Mouse (Mus musculus) spleen, postnatal 10 days (tissue): ENCODE measurements at regions not wholly inside any gene's neighbourhood (a gene's known extent, or its start where the extent isn't known, plus 50 kb on each side); places are given as distances from the start of the nearest gene placed in this dataset.

Source experiments
- DNase-seq, 2 experiments: peaks; one replicate each; pipeline ENCODE4 v3.0.0; 2021 to 2022; ENCODE audit warnings: low spot score in 2 of 2

GRCm38 (mm10) chr2:173454741-173455140 is 67.6 kb upstream of the 1700021F07Rik start:
- DNase-seq: peak in 1 of 2 experiments; percentile 12

- DNase-seq: peak in 1 of 2 experiments; percentile 15
Observed at GRCm38 (mm10) chr2:173455216-173455615, 67.2 kb upstream of the 1700021F07Rik start.

- peak in 1 of 2 experiments; percentile 27 for DNase-seq
Observed at GRCm38 (mm10) chr2:173456083-173456482, 66.3 kb upstream of the 1700021F07Rik start.

DNA sequence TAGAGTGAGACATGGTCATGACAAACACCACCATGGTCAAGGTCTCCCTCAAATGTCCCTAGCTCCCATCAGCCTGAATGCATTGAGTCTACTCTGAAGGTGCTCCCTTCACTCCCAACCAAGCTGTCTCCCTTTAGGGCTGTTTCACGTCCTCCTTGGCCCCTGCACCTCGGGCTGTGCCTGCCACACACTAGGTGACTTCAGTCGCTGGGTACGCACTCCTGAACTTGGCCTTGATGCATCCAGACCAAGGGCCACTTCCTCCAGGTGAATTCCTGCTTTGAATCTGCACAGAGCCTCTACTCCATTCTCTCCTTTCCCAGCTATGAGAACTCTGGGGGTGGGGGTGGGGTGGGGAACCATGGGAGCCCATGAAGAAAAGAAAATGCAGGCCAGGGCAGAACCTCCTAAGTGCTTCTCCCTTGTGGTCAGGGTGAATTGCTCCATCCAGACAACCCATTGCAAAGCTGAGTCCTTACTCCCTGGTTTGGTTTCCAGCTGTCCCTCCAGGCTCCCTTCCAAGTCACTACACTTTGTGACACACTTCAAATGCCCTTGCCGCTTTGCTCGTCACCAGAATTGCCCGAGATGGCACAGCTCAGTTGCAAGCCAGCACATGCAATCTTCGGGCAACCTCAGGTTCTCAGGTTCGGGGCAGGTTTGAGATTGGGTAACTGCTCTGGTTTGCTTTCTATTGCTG is 65.3 kb upstream of the 1700021F07Rik start:
- DNase-seq: peak in 1 of 2 experiments; percentile 9

DNA sequence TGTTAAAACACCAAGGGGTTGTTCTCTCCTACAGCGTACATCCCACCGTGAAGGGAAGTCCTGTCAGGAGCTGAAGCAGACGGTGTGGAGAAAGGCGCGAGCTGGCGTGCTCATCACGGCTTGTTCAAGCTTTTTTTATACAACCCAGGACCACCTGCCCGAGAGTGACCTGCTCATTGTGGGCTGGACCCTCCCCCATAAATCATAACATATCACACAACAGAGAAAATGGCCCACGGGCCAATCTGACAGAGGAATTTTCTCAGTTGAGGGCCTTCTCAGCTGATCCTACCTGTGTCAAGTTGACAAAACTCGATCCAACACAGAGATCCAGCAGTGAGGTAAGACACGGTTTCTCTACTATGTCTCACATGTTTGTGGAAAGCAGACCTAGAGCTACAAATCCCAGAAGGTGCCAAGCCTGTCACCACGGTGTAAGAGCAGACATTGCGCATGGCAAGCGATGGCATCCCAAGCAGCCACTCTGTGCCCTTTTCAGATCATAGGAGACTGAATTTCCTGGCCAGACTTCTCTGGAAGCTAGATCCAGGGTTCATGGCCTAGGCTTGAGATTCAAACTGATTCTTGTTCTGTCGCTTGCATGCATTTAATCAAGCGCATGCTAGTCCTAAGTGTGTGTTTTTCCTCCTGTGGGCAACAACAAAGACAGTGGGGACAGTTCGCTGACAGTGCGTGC is 64.6 kb upstream of the 1700021F07Rik start:
- DNase-seq: peak in 1 of 2 experiments; percentile 8

DNA sequence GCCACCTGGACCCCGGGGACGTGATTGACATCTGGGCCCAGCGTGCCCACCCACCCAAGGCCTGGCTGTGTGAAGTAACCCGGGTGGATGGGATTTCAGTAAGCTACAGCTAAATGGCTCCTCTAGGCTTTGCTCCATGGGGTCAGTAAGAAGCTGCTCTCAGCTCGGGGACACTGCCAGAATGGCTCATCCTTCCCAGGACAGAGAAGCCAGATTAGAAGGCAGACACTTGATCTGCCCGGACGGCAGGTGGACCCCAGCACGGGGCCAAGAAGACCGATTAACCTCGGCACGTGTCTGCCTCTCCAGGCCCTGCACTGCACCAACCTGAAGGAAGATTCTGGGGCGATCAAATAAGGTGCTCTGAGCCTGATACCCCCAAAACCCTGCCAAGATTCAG is 63.5 kb upstream of the 1700021F07Rik start:
- peak in 1 of 2 experiments; percentile 7 for DNase-seq

GRCm38 (mm10) chr2:173463313-173463712 is 59.1 kb upstream of the 1700021F07Rik start:
- peak in 1 of 2 experiments; percentile 2 for DNase-seq

GRCm38 (mm10) chr2:173464562-173464961 is 57.8 kb upstream of the 1700021F07Rik start:
- DNase-seq: peak in 1 of 2 experiments; percentile 11

DNA sequence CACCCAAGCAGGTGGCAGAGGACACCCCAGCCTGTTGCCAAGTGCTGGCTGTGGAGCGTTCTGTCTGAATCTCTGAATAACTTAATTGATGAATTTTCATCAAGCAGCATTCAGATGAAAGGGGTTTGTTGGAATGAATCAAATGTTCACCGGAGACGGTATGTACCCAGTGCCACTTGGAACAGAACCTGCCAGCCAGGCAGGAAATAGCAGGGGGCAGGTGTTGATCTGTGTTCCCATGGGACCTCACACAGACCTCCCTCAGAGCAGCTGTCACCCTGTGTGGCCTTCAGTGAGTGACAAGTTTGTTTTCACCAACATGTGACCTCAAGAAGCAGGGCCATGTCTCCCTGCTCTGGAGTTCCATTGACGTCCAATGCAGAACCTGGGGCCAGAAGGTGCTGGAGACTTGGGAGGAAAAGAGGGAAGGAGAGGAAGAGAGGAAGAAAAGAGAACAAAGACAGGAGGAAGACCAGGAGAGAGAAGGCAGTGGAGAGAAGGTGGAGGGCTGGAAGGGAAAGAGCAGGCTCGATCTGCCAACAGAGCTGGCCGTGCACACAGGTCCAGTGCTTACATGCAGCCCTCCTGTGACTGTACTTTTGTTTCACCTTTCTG is 57.3 kb upstream of the 1700021F07Rik start:
- DNase-seq: peak in 1 of 2 experiments; percentile 31

GRCm38 (mm10) chr2:173468136-173468535 is 54.2 kb upstream of the 1700021F07Rik start:
- DNase-seq: peak in 1 of 2 experiments; percentile 13

DNA sequence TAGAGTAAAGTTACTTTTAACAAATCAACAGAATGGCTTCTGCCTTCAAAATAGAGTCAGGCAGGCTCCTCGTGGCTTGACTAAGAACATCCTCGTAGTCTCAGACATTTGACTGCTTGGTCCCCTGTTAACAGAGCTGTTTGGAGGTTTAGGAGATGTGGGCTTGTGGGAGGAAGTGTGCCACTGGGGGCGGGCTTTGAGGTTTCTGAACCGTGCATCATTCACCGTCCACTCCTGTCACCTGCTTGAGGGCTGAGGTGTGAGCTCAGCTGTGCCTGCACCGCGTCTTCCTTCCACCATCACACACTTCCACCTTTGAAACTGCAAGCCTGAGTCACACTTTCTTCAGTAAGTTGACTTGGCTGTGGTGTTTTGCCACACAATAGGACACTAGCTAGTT is 52.6 kb upstream of the 1700021F07Rik start:
- peak; percentile 25 to 77 for DNase-seq
